Comparison of ENCODE assay signal across 13 mouse cellular contexts in genomic region chr13:55881431-55882202, GRCm38 (mm10). TPM values are rescaled to one million over a fixed set of nuclear protein-coding genes. Genes with fewer than 3 reads are reported as not detected.
DNase-seq lines count a peak whose midpoint lies in the region; ATAC-seq and TF ChIP-seq lines count a peak whose summit lies in the region.
"Had no signal": no experiment of that assay in that cellular context is flagged by ENCODE, and none has a peak within 500 bp of the region (broad histone marks: within the 10 kb centered on the region; RNA-seq: fewer than 3 reads in every experiment).

No protein-coding gene starts in this region.

- H3K9me3 ChIP-seq in heart, embryonic 12.5 days (replicated peaks), result no peaks in the 10 kb centered on the region
- H3K9me3 ChIP-seq in lung, embryonic 14.5 days (ENCODE audit: low read depth, low read length), result no peaks in the 10 kb centered on the region

- 49% methylated on average over 16 of the region's 16 CpGs for whole genome bisulfite sequencing in heart, embryonic 12.5 days
- 42% methylated on average over 16 of the region's 16 CpGs for WGBS in lung, embryonic 14.5 days

- no peak for ATAC-seq in heart, embryonic 12.5 days (ENCODE audit: insufficient number of reproducible peaks, low FRiP score)
- peak; percentile 90 for ATAC-seq in lung, embryonic 14.5 days (ENCODE audit: insufficient read depth)
- ATAC-seq: Patski had no signal

- no peaks in the 10 kb centered on the region for H3K36me3 ChIP-seq in heart, embryonic 12.5 days
- no peaks in the 10 kb centered on the region for H3K36me3 ChIP-seq in lung, embryonic 14.5 days (ENCODE audit: insufficient read depth)

- intact Hi-C loops in heart, postnatal 14 days (cut with DNase I), result no loop called here

- peak; percentile 15 to 19 for DNase-seq in heart, adult 18-20 months
- peak; percentile 86 for DNase-seq in lung, embryonic 14.5 days
- DNase-seq in lung, postnatal 25 days (ENCODE audit: low spot score), result no peak
- peak; percentile 19 to 31 for DNase-seq in heart, postnatal 14 days
- DNase-seq in lung, postnatal 4 days, result peak; percentile 44 to 64
- DNase-seq in testis, postnatal 10 days (ENCODE audit: low spot score), result no peak
- DNase-seq in thymus, adult 18-20 months, result no peak
- DNase-seq: adrenal gland, postnatal 36 days had no signal

- H3K27me3 ChIP-seq in heart, embryonic 12.5 days (replicated peaks), result no peaks in the 10 kb centered on the region
- no peaks in the 10 kb centered on the region for H3K27me3 ChIP-seq in lung, embryonic 14.5 days (ENCODE audit: insufficient read depth, low read length)
- H3K27me3 ChIP-seq: Patski had no signal

- H3K9ac ChIP-seq in heart, embryonic 12.5 days, result no peak overlapping the region
- H3K9ac ChIP-seq in lung, embryonic 14.5 days, result no peak overlapping the region
- H3K9ac ChIP-seq: hindbrain, embryonic 14.5 days had no signal

- H3K27ac ChIP-seq in heart, embryonic 12.5 days (ENCODE audit: poor library complexity, severe bottlenecking), result no peak overlapping the region
- peak overlapping the region; percentile 73 for H3K27ac ChIP-seq in lung, embryonic 14.5 days (ENCODE audit: low read depth)
- H3K27ac ChIP-seq: hindbrain, embryonic 14.5 days; left cerebral cortex, adult 2 months had no signal

- H3K4me2 ChIP-seq in heart, embryonic 12.5 days, result no peak overlapping the region
- H3K4me2 ChIP-seq in lung, embryonic 14.5 days, result no peak overlapping the region
- H3K4me2 ChIP-seq: hindbrain, embryonic 14.5 days had no signal

- peaks cover 18% of the 10 kb centered on the region for H3K4me1 ChIP-seq in heart, embryonic 12.5 days (replicated peaks)
- H3K4me1 ChIP-seq in lung, embryonic 14.5 days (ENCODE audit: insufficient read depth), result no peaks in the 10 kb centered on the region; the same call in 1 of the 2 replicates

- TF ChIP-seq CTCF in lung, embryonic 14.5 days (IDR thresholded peaks at IDR 0.05; ENCODE audit: low read depth), result 0 out of 2 replicates have a peak, but pooled peaks have one; percentile 13

- no peak overlapping the region for H3K4me3 ChIP-seq in heart, embryonic 12.5 days
- no peak overlapping the region for H3K4me3 ChIP-seq in lung, embryonic 14.5 days (ENCODE audit: low read depth, low read length)
- H3K4me3 ChIP-seq: left cerebral cortex, adult 2 months had no signal

RNA-seq across cellular contexts. Expression of gene Pitx1, which starts 45.6 kb away (rescaled TPM):
- not detected for total RNA-seq in heart, adult 18-20 months (2021)
- 0.54 and 0.87 TPM in 2 replicates for polyA plus RNA-seq in heart, embryonic 12.5 days (2016; fragmentation: Nextera tagmentation; extraction: Ambion mirVana)
- polyA plus RNA-seq in lung, embryonic 14.5 days (2014; fragmentation: Nextera tagmentation; extraction: Ambion mirVana), result 0.28 TPM in 1 of 2 replicates, not detected in the other
- total RNA-seq in heart, postnatal 14 days (2021), result not detected
- total RNA-seq: adrenal gland, postnatal 36 days; common myeloid progenitor, adult 5-6 weeks; left cerebral cortex, adult 2 months had no signal
- polyA plus RNA-seq: hindbrain, embryonic 14.5 days; Patski had no signal

Comparison
In these comparisons a context has a peak if more than half of its experiments do, and no peak if none do; other contexts are left out.
1. DNase-seq: peak in heart, adult 18-20 months (2 of 2), lung, embryonic 14.5 days (single experiment), heart, postnatal 14 days (2 of 2) and lung, postnatal 4 days (2 of 2); none in lung, postnatal 25 days (single experiment), testis, postnatal 10 days (single experiment) and thymus, adult 18-20 months (0 of 2).